20 mouse cellular contexts compared by ENCODE assay signal in the genomic region with DNA sequence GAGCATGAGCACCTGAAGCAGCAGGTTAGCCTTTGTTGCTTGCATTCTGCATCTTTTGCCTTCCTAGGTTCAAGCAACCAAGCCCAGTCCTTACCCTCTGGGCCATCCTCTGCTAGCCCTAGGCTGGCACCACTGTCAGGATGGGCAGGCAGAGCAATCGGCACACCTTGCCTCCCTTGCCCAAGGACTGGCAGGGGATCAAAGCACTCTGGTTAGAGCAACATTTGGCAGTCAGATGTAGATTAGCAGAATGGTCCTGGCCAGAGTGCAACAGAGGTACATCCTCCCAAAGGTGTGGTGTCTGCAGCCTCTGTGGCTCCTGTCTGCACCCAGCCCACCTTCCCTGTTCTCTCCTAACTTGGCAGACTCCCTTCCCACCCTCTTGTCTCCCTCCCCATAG.
"Had no signal": no experiment of that assay in that cellular context is flagged by ENCODE, and none has a peak within 500 bp of the region (broad histone marks: within the 10 kb centered on the region; RNA-seq: fewer than 3 reads in every experiment).

No protein-coding gene starts in this region.

- H3K4me1 ChIP-seq: kidney, embryonic 15.5 days; liver, embryonic 15.5 days; lung, embryonic 15.5 days; midbrain, embryonic 10.5 days; midbrain, embryonic 13.5 days; stomach, embryonic 15.5 days had no signal

- H3K9ac ChIP-seq: kidney, embryonic 15.5 days; liver, embryonic 15.5 days; lung, embryonic 15.5 days; midbrain, embryonic 13.5 days; stomach, embryonic 15.5 days had no signal

- H3K27ac ChIP-seq: kidney, embryonic 15.5 days; left cerebral cortex, adult 2 months; liver, embryonic 15.5 days; lung, embryonic 15.5 days; midbrain, embryonic 10.5 days; midbrain, embryonic 13.5 days; stomach, embryonic 15.5 days had no signal

- H3K9me3 ChIP-seq: kidney, embryonic 15.5 days; liver, embryonic 15.5 days; lung, embryonic 15.5 days; midbrain, embryonic 10.5 days; midbrain, embryonic 13.5 days; stomach, embryonic 15.5 days had no signal

- H3K4me2 ChIP-seq: kidney, embryonic 15.5 days; liver, embryonic 11.5 days; liver, embryonic 15.5 days; lung, embryonic 15.5 days; midbrain, embryonic 13.5 days; stomach, embryonic 15.5 days had no signal

- H3K36me3 ChIP-seq: kidney, embryonic 15.5 days; liver, embryonic 15.5 days; lung, embryonic 15.5 days; midbrain, embryonic 10.5 days; midbrain, embryonic 13.5 days; stomach, embryonic 15.5 days had no signal

- DNase-seq: kidney, adult 8-10 months; kidney, postnatal 10 days; kidney, postnatal 36 days; layer of hippocampus, postnatal 36 days; lung, adult 18-20 months; lung, postnatal 14 days; lung, postnatal 4 days; right cerebral cortex, adult 18-20 months; right cerebral cortex, postnatal 14 days; right cerebral cortex, postnatal 4 days; thymus, postnatal 25 days had no signal

- ATAC-seq: midbrain, embryonic 13.5 days; midbrain, embryonic 16.5 days had no signal

- H3K27me3 ChIP-seq: kidney, embryonic 15.5 days; liver, embryonic 15.5 days; lung, embryonic 15.5 days; midbrain, embryonic 13.5 days; stomach, embryonic 15.5 days had no signal

- H3K4me3 ChIP-seq: kidney, embryonic 15.5 days; left cerebral cortex, adult 2 months; liver, embryonic 15.5 days; lung, embryonic 15.5 days; midbrain, embryonic 10.5 days; midbrain, embryonic 13.5 days; stomach, embryonic 15.5 days had no signal
